Mouse (Mus musculus): ENCODE results near the gene Aknad1.

The Aknad1 gene

GRCm38 (mm10) chr3:108787754-108788454, 48.4 kb downstream of the Aknad1 start:
- CTCF ChIA-PET: no interaction called here

DNA sequence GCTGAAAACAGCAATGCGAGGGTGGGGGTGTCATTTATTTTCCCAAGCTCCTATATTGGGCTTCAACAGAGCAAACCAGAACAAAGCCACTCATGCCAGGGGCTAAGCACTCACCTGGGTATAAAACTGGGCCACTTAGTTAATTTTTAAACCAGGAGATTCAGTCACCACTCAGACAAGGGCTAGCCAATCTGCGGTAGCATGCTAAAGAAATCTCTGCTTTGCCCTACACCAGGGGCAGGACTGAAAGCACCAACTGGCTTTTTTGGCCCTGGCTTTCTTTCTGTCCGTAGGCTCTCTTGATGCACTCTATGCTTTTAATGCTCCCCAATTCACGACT, 49.0 kb downstream of the Aknad1 start:
- CTCF ChIA-PET: no interaction called here

- CTCF ChIA-PET: no interaction called here
Observed at GRCm38 (mm10) chr3:108789299-108789698, 49.8 kb downstream of the Aknad1 start.

- CTCF ChIA-PET: no interaction called here
Observed at GRCm38 (mm10) chr3:108790499-108790898, 51.0 kb downstream of the Aknad1 start.

DNA sequence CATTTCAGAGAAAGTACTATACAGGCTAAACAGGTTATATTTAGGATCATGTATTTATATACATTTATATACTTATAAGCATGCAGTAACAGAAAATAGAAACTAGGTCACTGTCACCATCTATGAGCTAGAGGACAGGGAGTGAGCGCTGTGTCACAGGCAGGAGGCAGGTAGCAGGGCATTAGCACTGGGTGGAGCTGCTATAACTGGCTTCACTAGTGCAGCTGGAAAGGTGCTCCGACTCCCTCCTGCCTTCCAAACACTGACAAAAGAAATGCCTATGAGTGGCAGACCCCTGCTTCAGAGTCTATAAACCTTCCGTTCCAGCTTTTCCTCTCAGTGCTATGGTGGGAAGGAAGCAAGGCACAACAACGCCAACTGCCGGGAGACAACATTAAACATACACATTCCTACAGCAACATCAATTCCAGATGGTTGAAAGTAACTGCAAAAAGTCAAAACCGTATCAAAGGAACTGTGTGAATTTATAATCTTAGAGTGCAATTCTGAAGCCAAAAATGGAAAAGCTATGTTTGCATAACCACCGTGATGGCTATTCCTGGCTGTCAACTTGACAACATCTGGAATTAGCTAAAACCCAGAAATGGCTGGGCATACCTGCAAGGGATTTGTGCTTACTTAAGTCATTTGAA, 51.7 kb downstream of the Aknad1 start:
- CTCF ChIA-PET: no interaction called here

DNA sequence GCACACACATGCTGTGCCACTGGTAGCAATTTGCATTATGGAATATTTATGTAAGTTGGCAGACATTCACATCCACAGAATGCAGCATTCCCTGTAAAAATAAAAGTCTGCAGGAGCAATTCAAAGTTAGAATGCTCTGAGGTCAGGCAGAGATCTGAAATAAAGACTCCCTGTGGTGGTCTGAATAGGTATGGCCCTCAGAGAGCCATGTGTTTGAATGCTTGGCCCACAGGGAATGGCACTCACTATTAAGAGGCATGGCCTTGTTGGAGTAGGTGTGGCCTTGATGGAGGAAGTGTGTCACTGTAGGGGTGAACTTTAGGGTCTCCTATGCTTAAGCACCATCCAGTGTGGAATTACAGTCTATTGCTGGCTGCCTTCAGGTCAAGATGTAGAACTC, 53.0 kb downstream of the Aknad1 start:
- CTCF ChIA-PET: no interaction called here

DNA sequence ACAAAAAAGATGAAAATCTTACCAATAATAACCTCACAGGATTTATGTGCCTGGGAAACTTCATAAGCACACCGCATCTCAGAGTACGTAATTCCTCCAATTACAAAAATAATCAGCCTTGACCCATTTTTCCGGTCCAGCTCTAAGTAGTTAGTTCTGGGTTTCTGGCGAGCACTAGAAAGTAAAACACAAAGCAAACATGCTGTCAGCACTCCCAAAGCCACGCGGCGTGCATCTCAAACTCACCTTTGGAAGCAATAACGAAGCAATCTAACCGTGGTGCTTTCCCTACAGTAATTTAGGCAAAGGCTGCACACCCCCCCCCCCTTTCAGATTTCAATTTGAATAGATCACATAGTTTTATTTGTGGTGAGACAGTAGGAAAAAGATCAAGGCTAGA, 55.3 kb downstream of the Aknad1 start:
- CTCF ChIA-PET: interaction anchor here (0.7 kb wide), 1 partner anchor 9 kb away, joined by 3 read pairs; no protein-coding TSS in a partner anchor

DNA sequence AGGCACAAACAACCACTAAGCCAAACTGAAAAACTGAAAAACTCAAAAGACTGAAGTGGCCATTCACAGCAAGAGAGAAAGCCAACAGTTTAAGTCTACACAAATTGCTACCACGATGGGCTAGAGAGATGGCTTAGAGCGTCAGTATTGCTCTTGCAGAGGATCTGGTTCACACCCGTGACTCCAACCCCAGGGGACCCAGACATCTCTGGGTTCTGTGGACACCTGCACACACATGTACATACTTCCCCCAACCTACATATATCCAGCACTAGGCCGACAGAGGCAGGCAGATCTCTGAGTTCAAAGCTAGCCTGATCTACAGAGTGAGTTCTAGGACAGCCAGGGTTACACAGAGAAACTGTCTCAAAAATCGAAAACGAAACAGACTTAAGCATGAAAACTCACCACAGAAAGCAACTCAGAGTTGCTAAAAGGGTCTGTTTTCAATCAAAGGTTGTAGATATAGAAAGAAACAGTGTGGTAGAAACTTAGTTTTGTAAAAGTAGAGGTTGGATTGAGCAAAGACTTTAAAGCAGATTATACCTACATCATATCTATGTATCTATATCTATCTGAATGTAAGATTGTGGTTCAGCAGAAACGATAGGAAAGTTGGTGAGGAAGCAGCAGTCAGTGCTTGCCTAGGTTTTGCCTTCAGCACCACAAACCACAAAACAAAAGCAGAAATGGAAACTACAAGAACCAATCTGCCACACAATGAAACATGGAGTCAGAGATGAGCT, 56.3 kb downstream of the Aknad1 start:
- CTCF ChIA-PET: no interaction called here

DNA sequence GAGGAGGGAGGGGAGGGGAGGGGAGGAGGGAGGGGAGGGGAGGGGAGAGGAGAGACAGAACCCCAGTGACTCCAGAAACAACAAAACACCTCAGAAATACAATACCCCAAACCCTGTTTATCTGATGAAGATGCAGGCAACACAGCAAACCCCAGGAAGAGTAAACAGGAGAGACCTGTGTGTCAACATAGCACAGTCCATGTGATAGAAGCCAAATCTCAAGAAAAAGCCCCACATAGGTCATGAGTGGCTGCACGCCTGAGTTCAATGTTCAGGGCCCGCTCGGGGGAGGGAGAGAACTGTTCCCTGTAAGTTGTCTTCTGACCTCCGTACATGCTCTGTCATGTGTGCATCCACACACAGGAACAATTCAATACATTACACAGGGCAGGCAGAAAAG, 56.9 kb downstream of the Aknad1 start:
- CTCF ChIA-PET: no interaction called here

GRCm38 (mm10) chr3:108797723-108798122, 58.3 kb downstream of the Aknad1 start:
- CTCF ChIA-PET: interaction anchor here (0.5 kb wide), 1 partner anchor 1923 kb away, joined by 5 read pairs; no protein-coding TSS in a partner anchor

GRCm38 (mm10) chr3:108798375-108798774, 58.9 kb downstream of the Aknad1 start:
- CTCF ChIA-PET: no interaction called here

GRCm38 (mm10) chr3:108805622-108806021, 66.2 kb downstream of the Aknad1 start:
- CTCF ChIA-PET: no interaction called here

- CTCF ChIA-PET: no interaction called here
Observed at GRCm38 (mm10) chr3:108810747-108811263, 71.3 kb downstream of the Aknad1 start.

DNA sequence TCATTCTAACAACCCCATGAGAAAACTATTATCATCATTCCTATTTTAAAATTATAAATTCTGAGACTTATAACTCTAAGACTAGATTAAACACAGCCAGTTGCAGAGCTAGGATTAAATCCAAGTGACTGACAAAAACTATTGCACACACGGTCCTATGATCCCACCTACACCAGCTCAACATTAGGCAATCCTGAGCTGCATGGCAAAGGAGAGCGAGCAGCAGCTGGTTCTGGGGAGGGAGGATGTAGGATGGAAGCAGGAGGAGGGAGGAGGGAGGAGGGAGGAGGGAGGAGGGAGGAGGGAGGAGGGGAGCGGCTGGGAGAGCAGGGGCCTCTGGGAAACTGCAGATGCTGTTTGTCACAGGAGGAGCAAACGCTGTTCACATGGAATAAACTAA, 76.2 kb downstream of the Aknad1 start:
- CTCF ChIA-PET: interaction anchor here (0.6 kb wide), 1 partner anchor 114 kb away, joined by 3 read pairs; no protein-coding TSS in a partner anchor

DNA sequence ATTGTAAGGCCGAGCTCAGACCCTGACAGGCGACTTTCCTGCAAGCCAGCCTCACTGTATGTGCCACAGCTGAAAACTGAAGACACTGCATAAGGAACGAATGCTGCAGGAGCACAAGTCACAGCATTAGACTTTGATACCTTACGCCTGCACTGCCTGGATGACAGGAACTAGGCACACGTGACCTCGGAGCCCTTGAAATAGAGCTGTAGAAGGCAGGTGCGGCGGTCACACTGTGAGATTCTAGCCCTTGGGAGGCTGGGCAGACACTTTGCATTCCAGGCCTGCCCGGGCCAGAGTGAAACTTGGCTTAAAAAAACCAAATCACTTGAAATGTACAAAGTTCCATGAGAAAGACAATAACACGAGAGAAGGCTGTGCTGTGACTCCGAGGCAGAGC, 91.0 kb downstream of the Aknad1 start:
- CTCF ChIA-PET: no interaction called here

DNA sequence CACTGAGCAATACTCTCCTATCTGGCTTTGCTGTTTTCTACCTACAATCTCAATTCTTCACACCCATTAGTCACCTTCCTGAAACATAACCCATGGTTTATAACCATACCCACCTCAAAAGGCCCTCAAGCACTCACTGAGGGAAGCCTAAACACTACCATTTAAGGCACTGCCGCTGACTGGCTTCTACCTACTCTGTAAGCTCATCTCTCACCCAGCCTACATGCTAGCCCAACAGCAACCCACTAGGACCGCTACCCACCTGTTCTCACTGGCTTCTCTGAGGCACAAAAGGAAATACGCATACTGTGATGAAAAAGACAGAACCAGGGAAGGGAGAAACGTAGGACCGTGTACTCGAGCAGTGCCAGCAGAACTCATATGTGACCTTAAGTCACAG, 92.3 kb downstream of the Aknad1 start:
- CTCF ChIA-PET: no interaction called here
